Mouse (Mus musculus) thymus, adult 18-20 months (tissue): ENCODE measurements around the gene BC028528.
"Not testable (repeated sequence)": the region's sequence is repeated elsewhere in the genome, so short reads cannot be mapped to it uniquely, and the experiment has no call there.

ENCODE experiments used
- DNase-seq, 2 experiments: peaks; one replicate each; pipeline ENCODE4 v3.0.0; 2022; ENCODE audit warnings: mixed read lengths in 2 of 2

The BC028528 gene

DNA sequence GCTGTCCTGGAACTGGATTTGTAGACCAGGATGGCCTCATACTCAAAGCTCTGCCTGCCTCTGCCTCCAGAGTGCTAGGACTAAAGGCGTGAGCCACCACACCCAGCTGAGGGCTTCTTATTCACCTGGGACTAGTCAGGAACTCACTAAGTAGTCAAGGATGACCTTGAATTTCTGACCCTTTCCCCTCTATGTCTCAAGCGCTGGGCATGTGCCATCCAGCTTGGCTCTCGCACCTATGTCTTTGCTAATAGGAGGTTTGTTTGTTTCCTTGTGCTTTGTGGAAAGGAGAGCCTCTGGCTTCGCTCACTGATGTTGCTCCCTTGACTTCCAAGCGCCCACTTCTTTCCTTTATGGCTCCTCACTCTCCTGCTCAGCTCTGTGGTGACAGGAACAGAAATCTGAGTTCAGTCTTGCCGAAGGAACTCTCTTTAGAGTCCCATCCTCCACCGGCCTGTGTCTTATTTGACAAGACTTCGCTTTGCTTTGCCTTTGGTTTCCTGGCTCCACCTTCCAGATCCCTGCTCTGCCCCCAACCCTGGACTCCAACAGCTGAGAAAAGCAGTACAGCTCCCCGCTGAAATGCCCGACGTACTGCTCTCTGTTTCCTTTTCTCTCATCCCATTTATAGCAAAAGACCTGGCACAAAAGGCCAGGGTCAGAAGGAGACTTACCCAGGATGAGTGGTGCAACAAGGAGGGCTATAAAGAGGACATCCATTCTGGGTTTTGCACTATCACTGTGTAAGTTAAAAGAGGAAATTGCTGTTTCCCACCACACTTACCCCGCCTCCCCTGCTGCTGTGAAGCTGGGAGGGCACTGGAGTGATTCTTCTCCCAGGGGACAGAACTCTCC lies at the start of gene BC028528:
BC028528 (minus strand) TSS at position 795 of the 855 bp plus-strand sequence.
- DNase-seq: no peak

DNA sequence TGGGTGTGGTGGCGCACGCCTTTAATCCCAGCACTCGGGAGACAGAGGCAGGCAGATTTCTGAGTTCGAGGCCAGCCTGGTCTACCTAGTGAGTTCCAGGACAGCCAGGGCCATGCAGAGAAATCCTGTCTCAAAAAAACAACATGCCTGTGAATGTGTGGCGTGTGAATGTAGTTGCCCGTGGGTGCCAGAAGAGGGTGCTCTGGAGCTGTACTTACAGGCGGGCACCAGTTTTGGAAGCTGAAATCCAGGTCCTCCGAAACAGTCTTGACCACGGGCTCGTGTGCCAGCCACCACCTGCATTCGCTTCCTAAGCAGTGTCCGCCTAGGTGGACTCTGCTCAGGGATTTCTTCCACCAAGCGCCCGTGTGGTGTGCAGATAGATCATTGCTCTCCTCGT lies 47.0 kb upstream of the BC028528 start:
- no peak for DNase-seq

GRCm38 (mm10) chr3:95938217-95938616 lies 46.4 kb upstream of the BC028528 start:
- no peak for DNase-seq

GRCm38 (mm10) chr3:95934448-95934847 lies 42.6 kb upstream of the BC028528 start:
- no peak for DNase-seq

- DNase-seq: no peak
Measured at GRCm38 (mm10) chr3:95933111-95933750, 41.4 kb upstream of the BC028528 start.

GRCm38 (mm10) chr3:95932566-95932965 lies 40.8 kb upstream of the BC028528 start:
- DNase-seq: no peak

GRCm38 (mm10) chr3:95932157-95932556 lies 40.4 kb upstream of the BC028528 start:
- DNase-seq: no peak

GRCm38 (mm10) chr3:95931471-95931870 lies 39.7 kb upstream of the BC028528 start:
- DNase-seq: no peak

DNA sequence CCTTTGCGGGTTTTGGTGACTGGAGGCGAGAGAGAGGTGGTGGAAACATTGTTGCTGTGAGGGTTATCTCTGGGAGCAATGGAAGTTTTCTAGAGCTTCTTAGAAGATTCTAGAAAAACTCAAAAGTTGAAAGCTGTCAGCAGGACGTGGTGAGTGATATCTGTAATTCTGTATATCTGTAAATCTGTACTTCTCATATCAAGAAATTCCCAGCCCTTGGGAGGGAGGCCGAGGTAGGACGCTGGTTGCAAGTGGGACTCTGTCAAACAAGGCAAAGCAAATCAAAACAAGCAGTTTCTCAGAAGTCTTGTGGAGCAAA lies 38.6 kb upstream of the BC028528 start:
- DNase-seq: no peak

GRCm38 (mm10) chr3:95929581-95930470 lies 38.0 kb upstream of the BC028528 start:
- DNase-seq: peak; percentile 28 to 42

GRCm38 (mm10) chr3:95928658-95929503 lies 37.1 kb upstream of the BC028528 start, which contains the start of gene Anp32e:
TSS of gene Anp32e (plus strand) at chr3:95929246.
- peak; percentile 95 to 98 for DNase-seq

GRCm38 (mm10) chr3:95928261-95928657 lies 36.5 kb upstream of the BC028528 start:
- DNase-seq: no peak

- DNase-seq: no peak
Measured at GRCm38 (mm10) chr3:95925087-95925486, 33.3 kb upstream of the BC028528 start.

- DNase-seq: no peak
Measured at GRCm38 (mm10) chr3:95924185-95924584, 32.4 kb upstream of the BC028528 start.

DNA sequence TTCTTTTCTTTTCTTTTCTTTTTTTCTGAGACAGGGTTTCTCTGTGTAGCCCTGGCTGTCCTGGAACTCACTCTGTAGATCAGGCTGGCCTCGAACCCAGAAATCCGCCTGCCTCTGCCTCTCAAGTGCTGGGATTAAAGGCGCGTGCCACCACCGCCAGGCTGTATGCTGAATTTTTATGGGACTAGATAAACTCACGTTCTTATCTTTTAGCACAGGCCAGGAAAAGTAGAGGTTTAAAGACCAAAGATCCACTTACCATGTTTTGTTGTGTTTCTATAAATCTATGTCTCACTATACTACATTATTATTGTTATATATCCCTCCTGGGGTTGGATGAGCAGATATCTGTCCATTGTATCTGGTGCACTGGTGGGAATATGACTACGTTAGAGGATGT lies 31.6 kb upstream of the BC028528 start:
- DNase-seq: not testable (repeated sequence)

- DNase-seq: not testable (repeated sequence)
Measured at GRCm38 (mm10) chr3:95920532-95920931, 28.7 kb upstream of the BC028528 start.

GRCm38 (mm10) chr3:95916760-95917159 lies 25.0 kb upstream of the BC028528 start:
- DNase-seq: no peak

DNA sequence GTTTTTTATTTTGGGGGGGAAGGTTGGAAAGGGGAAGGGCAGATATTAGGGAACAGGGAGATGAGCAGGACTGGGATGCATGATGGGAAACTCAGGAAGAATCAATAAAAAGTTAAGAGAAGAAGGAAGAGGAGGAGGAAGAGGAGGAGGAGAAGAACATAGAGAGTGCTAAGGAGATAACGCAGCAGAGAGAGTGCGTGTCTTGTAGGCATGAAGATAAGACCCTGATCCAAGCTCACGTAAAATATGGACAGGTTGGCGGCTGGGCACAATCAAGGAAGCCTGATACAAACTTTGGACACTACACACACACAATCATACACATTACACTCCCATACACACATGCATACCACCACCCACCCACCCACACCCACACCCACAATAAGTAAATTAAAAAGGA lies 22.9 kb upstream of the BC028528 start:
- DNase-seq: no peak

DNA sequence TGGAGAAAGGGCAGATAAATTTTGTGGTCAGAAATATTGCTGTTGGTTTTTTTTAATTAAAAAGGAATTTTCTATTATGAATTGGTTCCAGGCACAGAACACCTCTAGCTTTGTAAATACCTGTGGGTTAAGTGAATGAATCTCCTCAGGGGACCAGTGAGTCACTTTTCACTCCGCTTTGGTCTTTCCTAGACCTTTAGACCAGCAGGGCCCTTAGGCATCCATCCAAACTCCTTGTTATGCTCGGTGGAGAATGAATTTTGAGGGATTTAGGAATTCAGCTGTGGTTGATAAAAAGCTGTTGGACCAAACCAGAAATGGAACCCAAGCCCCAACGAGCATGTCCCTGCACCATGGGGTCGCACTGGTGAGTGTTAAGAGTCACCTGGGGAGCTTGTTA lies 15.8 kb upstream of the BC028528 start:
- no peak for DNase-seq

- peak; percentile 53 to 65 for DNase-seq
Measured at GRCm38 (mm10) chr3:95906860-95907259, 15.1 kb upstream of the BC028528 start.

- no peak for DNase-seq
Measured at GRCm38 (mm10) chr3:95905940-95906492, 14.2 kb upstream of the BC028528 start.
